Mouse (Mus musculus): Measurements from ENCODE around the gene Sec24d. TPM values are rescaled to one million over a fixed set of nuclear protein-coding genes. Genes with fewer than 3 reads are reported as not detected.
A peak's percentile ranks its signal among the peaks of the same experiment; 100 is the strongest.

Gene Sec24d
- polyA plus RNA-seq, 1 experiment from 2014 or later: 88.0 TPM

DNA sequence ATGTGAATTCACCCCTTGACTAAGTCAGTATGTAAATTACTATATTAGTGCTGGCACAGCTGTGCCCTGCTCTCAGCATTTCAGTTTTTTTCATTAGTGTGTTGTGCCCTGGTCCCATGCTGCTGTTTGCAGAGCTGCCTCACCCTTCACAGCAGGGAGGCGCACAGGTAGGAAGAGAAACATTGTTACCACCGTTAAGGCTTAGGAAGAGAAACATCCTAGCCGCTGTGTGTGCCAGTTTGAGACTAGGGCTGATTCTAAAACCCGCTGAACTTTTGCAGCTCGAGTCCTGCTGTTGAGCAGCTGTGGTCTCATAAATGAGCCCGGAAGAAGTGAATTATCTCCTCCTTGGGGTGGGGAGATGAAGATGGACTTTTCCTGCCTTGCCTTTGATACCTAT is 41.9 kb downstream of the Sec24d start:
- Histone ChIP-seq H3K4me1 (replicated peaks; ENCODE audit: control insufficient read depth, insufficient read depth, low read length) (peaks cover 16% of the 10 kb centered on the region), H3K9me3 (ENCODE audit: control insufficient read depth, low read length) (no peaks in the 10 kb centered on the region), H3K27me3 (replicated peaks; ENCODE audit: control insufficient read depth, insufficient read depth, low read length) (no peaks in the 10 kb centered on the region), H3K4me2 (ENCODE audit: low read length) (no peak overlapping the region), H3K27ac (ENCODE audit: low read depth) (no peak overlapping the region), H3K36me3 (ENCODE audit: control insufficient read depth, insufficient read depth, low read length) (peaks cover 38% of the 10 kb centered on the region), H3K4me3 (ENCODE audit: low read depth, low read length) (no peak overlapping the region), H3K9ac (ENCODE audit: low read length) (no peak overlapping the region)
- WGBS: 67% methylated on average over 6 of the region's 6 CpGs
- no peak for DNase-seq (ENCODE audit: low spot score)
- ATAC-seq (replicated peaks; ENCODE audit: low FRiP score, low TSS enrichment, low read depth): no peak

DNA sequence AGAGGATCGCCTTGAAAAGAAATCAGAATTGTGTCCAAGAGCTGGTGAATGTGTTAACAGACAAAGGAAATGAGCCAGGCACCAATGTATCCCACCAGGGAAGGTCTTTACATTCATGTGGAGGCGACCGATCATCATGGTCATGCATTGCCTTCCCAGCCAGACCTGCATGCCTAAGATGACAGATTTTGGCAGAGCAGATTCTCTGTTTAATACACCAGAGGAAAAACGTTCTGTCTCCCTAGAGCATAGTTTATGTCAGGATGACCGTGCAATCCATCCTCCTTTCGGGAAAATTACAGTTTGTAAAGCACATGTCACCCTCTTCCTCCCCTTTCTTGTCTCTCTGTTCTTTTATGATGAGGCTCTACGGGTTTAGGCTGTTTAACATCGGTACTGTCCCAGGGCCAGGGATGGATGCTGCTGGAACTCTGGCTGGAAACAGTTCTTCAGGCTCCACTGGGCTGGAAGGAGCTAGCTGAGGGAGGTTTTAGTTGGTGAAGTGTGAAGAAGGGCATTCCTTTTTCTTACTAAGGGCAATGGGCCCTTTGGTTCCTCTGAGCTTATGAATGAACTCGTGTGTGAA is 45.3 kb downstream of the Sec24d start:
- Histone ChIP-seq H3K9me3 (ENCODE audit: control insufficient read depth, low read length) (no peaks in the 10 kb centered on the region), H3K9ac (ENCODE audit: low read length) (no peak overlapping the region), H3K4me2 (ENCODE audit: low read length) (peak overlapping the region; percentile 30; the same call in 1 of the 2 replicates), H3K36me3 (ENCODE audit: control insufficient read depth, insufficient read depth, low read length) (peaks cover 18% of the 10 kb centered on the region), H3K27ac (ENCODE audit: low read depth) (peak overlapping the region; percentile 77), H3K4me1 (replicated peaks; ENCODE audit: control insufficient read depth, insufficient read depth, low read length) (peaks cover 20% of the 10 kb centered on the region), H3K4me3 (ENCODE audit: low read depth, low read length) (no peak overlapping the region), H3K27me3 (replicated peaks; ENCODE audit: control insufficient read depth, insufficient read depth, low read length) (no peaks in the 10 kb centered on the region)
- 40% methylated on average over 9 of the region's 9 CpGs for WGBS
- DNase-seq (ENCODE audit: low spot score) (peak; percentile 56), ATAC-seq (replicated peaks; ENCODE audit: low FRiP score, low TSS enrichment, low read depth) (peak; percentile 87)

DNA sequence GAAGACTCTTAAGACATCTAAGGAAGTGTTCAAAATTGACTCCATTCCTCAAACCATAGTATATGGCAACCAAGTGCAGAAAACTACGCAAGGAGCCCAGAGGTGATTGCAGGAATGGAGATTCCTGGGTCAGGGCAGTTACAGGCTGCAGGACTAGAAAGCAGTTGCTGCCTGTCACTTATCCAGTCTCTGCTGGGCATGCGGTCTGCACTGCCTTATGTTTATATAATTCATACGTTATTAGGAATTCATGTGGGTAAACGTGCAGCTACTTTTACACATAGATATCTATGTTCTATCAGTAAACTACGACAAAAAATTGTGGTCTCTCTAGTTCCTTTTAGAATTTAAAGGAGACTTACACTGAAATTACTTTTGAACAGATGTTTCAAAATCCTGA is 46.2 kb downstream of the Sec24d start:
- 0 out of 2 replicates have a peak overlapping the region, but pooled peaks have one; percentile 20 for H3K9ac ChIP-seq (ENCODE audit: low read length)
- H3K27ac ChIP-seq (ENCODE audit: low read depth): peak overlapping the region; percentile 77
- H3K27me3 ChIP-seq (replicated peaks; ENCODE audit: control insufficient read depth, insufficient read depth, low read length): no peaks in the 10 kb centered on the region
- H3K4me2 ChIP-seq (ENCODE audit: low read length): peak overlapping the region; percentile 30
- H3K4me3 ChIP-seq (ENCODE audit: low read depth, low read length): no peak overlapping the region
- DNase-seq (ENCODE audit: low spot score) (no peak), ATAC-seq (replicated peaks; ENCODE audit: low FRiP score, low TSS enrichment, low read depth) (no peak)
- no peaks in the 10 kb centered on the region for H3K9me3 ChIP-seq (ENCODE audit: control insufficient read depth, low read length)
- H3K36me3 ChIP-seq (ENCODE audit: control insufficient read depth, insufficient read depth, low read length): peaks cover 18% of the 10 kb centered on the region; the same call in 1 of the 2 replicates
- 47% methylated on average over 5 of the region's 5 CpGs for WGBS
- H3K4me1 ChIP-seq (replicated peaks; ENCODE audit: control insufficient read depth, insufficient read depth, low read length): peaks cover 17% of the 10 kb centered on the region

DNA sequence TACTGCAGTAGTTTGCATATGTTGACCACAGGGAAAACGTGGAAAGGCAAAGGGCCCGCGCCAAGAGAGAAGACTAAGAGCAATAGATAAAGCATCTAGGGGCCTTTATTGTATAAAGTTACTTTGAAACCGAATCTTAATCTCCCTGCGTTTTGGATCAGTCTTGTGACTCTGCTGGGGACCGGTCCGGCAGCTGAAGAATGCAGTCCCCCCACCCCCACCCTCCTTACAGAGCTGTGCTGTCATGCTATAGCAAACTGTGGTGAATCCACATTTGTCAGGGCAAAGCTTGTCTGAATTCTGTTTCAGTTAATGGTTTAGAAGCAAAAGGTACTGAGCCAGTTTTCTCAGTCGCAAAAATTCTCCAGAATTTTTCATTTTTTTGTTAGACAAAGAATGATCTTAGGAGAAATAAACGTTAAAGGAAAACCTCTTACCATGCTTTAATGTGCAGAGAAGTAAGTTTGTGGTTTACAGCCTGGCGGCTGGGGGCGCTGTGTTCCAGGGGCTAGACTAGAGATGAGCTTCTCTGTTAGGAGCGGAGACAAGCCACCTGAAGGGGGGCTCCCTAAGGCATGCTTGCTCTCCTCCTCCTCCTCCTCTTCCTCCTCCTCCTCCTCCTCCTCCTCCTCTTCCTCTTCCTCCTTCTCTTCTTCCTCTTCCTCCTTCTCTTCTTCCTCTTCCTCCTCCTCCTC is 46.8 kb downstream of the Sec24d start:
- DNase-seq (ENCODE audit: low spot score): no peak

DNA sequence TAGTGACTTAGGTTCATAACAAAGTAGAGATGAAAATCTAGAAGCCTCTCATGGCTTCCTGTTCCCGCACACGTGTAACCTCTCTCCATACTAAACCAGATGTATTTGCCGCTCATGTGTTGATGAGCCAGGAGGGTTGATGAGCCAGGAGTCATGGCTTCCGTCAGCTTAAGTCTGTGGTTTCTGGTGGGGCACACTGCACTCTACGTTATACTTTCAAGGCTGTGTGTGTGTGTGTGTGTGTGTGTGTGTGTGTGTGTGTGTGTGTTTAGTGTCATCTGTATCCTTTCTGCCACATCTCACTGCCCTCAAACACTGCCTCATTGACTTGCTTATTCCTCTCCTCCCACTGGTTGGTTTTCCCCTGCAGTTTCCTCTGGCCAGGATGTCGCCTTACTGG is 48.8 kb downstream of the Sec24d start:
- H3K9ac ChIP-seq (ENCODE audit: low read length): no peak overlapping the region
- no peak for DNase-seq (ENCODE audit: low spot score)
- H3K4me1 ChIP-seq (replicated peaks; ENCODE audit: control insufficient read depth, insufficient read depth, low read length): peaks cover 20% of the 10 kb centered on the region
- H3K4me2 ChIP-seq (ENCODE audit: low read length): no peak overlapping the region
- 45% methylated on average over 6 of the region's 6 CpGs for WGBS
- no peaks in the 10 kb centered on the region for H3K9me3 ChIP-seq (ENCODE audit: control insufficient read depth, low read length)
- no peaks in the 10 kb centered on the region for H3K27me3 ChIP-seq (replicated peaks; ENCODE audit: control insufficient read depth, insufficient read depth, low read length)
- no peak overlapping the region for H3K4me3 ChIP-seq (ENCODE audit: low read depth, low read length)
- H3K27ac ChIP-seq (ENCODE audit: low read depth): no peak overlapping the region
- no peak for ATAC-seq (replicated peaks; ENCODE audit: low FRiP score, low TSS enrichment, low read depth)
- peaks cover 10% of the 10 kb centered on the region; the same call in 1 of the 2 replicates for H3K36me3 ChIP-seq (ENCODE audit: control insufficient read depth, insufficient read depth, low read length)

More for the DNA sequence above, 46.8 kb downstream of the Sec24d start:
- Histone ChIP-seq H3K9me3 (ENCODE audit: control insufficient read depth, low read length) (no peaks in the 10 kb centered on the region), H3K27me3 (replicated peaks; ENCODE audit: control insufficient read depth, insufficient read depth, low read length) (no peaks in the 10 kb centered on the region), H3K4me2 (ENCODE audit: low read length) (peak overlapping the region; percentile 30), H3K9ac (ENCODE audit: low read length) (no peak overlapping the region), H3K4me1 (replicated peaks; ENCODE audit: control insufficient read depth, insufficient read depth, low read length) (peaks cover 16% of the 10 kb centered on the region), H3K36me3 (ENCODE audit: control insufficient read depth, insufficient read depth, low read length) (peaks cover 18% of the 10 kb centered on the region; the same call in 1 of the 2 replicates), H3K4me3 (ENCODE audit: low read depth, low read length) (no peak overlapping the region), H3K27ac (ENCODE audit: low read depth) (peak overlapping the region; percentile 77)
- WGBS: 24% methylated on average over 12 of the region's 12 CpGs
- no peak for ATAC-seq (replicated peaks; ENCODE audit: low FRiP score, low TSS enrichment, low read depth)

DNA sequence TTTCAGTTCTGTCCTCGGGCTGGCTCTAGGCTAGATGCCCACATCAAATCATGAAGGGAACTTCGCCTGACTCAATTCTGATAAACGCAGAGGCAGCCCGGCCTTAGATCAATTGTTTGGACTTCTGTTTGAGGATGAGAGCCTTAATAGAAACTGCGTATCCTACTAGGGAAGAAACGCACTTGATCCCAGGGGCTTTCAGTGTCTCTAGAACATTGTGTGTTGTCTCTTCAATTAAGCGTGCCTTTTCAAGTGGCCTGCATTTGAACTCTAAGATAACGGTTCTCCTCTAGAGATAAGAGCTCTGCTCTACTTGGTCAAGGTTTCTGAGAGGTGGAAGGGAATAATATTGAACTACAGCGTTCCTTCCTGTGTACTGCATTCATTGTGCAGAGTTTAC is 49.8 kb downstream of the Sec24d start:
- Histone ChIP-seq H3K36me3 (ENCODE audit: control insufficient read depth, insufficient read depth, low read length) (peaks cover 10% of the 10 kb centered on the region; the same call in 1 of the 2 replicates), H3K4me1 (replicated peaks; ENCODE audit: control insufficient read depth, insufficient read depth, low read length) (peaks cover 16% of the 10 kb centered on the region), H3K4me3 (ENCODE audit: low read depth, low read length) (no peak overlapping the region), H3K27ac (ENCODE audit: low read depth) (no peak overlapping the region), H3K9ac (ENCODE audit: low read length) (no peak overlapping the region), H3K9me3 (ENCODE audit: control insufficient read depth, low read length) (no peaks in the 10 kb centered on the region), H3K4me2 (ENCODE audit: low read length) (no peak overlapping the region), H3K27me3 (replicated peaks; ENCODE audit: control insufficient read depth, insufficient read depth, low read length) (no peaks in the 10 kb centered on the region)
- DNase-seq (ENCODE audit: low spot score): no peak
- ATAC-seq (replicated peaks; ENCODE audit: low FRiP score, low TSS enrichment, low read depth): no peak
- WGBS: 67% methylated on average over 9 of the region's 9 CpGs

DNA sequence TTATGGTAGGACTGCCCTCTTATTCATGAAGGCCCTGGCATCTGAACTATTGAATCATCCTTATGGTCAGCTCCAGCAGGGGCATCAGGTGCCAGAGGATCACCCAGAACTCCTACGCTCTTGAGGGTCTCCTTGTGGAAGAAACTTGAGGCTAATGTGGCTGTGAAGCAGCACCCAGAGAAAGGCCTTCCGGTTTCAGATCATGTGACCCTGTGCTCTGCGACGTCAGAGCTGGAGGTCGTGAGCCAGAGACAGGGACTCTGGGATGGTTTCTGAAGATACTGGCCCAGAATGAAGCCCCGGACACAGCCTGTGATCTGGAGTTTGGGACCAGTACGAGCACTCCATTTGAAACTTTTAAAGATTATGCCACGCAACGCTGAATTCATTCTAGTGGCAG is 53.1 kb downstream of the Sec24d start:
- ATAC-seq (replicated peaks; ENCODE audit: low FRiP score, low TSS enrichment, low read depth): no peak
- no peak overlapping the region for H3K9ac ChIP-seq (ENCODE audit: low read length)
- DNase-seq (ENCODE audit: low spot score): no peak
- no peak overlapping the region for H3K27ac ChIP-seq (ENCODE audit: low read depth)
- H3K4me2 ChIP-seq (ENCODE audit: low read length): no peak overlapping the region
- no peaks in the 10 kb centered on the region for H3K27me3 ChIP-seq (replicated peaks; ENCODE audit: control insufficient read depth, insufficient read depth, low read length)
- H3K9me3 ChIP-seq (ENCODE audit: control insufficient read depth, low read length): no peaks in the 10 kb centered on the region
- peaks cover 10% of the 10 kb centered on the region; the same call in 1 of the 2 replicates for H3K36me3 ChIP-seq (ENCODE audit: control insufficient read depth, insufficient read depth, low read length)
- H3K4me1 ChIP-seq (replicated peaks; ENCODE audit: control insufficient read depth, insufficient read depth, low read length): peaks cover 20% of the 10 kb centered on the region
- 81% methylated on average over 9 of the region's 9 CpGs for WGBS
- H3K4me3 ChIP-seq (ENCODE audit: low read depth, low read length): no peak overlapping the region

DNA sequence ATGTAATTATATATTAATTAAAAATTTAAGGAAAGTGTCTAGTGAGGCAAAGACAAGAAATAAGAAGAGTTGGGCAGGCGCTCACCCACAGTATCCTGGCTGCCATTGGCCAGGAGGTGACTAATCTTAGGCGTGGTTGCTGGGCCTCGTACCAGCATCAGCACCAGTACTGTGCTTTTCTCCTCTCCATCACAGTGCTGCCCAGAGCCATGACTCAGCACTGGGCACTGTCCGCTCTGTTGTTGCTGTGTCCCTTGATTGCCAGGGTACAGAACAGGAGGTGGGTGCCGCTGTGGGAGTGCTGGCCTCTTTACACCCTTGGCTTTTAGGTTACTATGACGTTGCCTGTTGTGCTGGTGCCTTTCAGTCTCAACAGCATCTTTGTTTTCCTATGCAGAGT is 54.4 kb downstream of the Sec24d start:
- Histone ChIP-seq H3K4me3 (ENCODE audit: low read depth, low read length) (no peak overlapping the region), H3K9ac (ENCODE audit: low read length) (no peak overlapping the region), H3K4me1 (replicated peaks; ENCODE audit: control insufficient read depth, insufficient read depth, low read length) (peaks cover 27% of the 10 kb centered on the region), H3K27me3 (replicated peaks; ENCODE audit: control insufficient read depth, insufficient read depth, low read length) (no peaks in the 10 kb centered on the region), H3K27ac (ENCODE audit: low read depth) (no peak overlapping the region), H3K36me3 (ENCODE audit: control insufficient read depth, insufficient read depth, low read length) (peaks cover 10% of the 10 kb centered on the region; the same call in 1 of the 2 replicates), H3K9me3 (ENCODE audit: control insufficient read depth, low read length) (no peaks in the 10 kb centered on the region), H3K4me2 (ENCODE audit: low read length) (no peak overlapping the region)
- DNase-seq (ENCODE audit: low spot score) (no peak), ATAC-seq (replicated peaks; ENCODE audit: low FRiP score, low TSS enrichment, low read depth) (peak; percentile 7; the same call in 1 of the 2 replicates)
- WGBS: 88% methylated on average over 6 of the region's 6 CpGs
